Mouse (Mus musculus): ENCODE data around the gene Higd1b.

Gene Higd1b

GRCm38 (mm10) chr11:102835549-102835948 lies at the start of gene Higd1b:
Gene Higd1b, plus strand, starts transcription at chr11:102835849.
- no peak for DNase-seq

DNA sequence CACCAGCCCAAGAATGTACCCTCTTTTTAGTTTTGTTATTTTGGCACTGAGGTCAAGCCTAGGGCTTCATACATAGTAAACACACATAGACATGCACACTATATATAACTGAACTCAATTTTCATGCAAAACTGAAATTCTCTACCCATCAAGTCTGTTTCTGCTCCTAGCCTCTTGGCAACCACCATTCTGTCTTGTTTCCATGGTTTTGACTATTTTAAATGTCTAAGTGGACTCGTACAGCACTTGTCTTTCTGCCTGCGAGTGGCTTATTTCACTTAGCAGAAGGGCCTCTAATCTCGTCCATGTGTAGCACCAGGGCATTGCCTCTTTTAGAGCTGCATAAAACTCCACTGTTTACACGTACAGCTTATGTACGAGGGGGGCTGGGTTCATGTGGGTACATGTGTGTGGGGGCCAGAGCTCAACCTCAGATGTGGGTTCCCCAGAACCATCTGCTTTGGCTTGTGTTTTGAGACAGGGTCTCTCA lies 47.9 kb upstream of the Higd1b start:
- no peak for DNase-seq

- DNase-seq = no peak
These were observed 43.8 kb upstream of the Higd1b start for GRCm38 (mm10) chr11:102791682-102792445.

GRCm38 (mm10) chr11:102794157-102794556 lies 41.5 kb upstream of the Higd1b start:
- no peak for DNase-seq

GRCm38 (mm10) chr11:102803453-102803852 lies 32.2 kb upstream of the Higd1b start:
- DNase-seq = no peak

DNA sequence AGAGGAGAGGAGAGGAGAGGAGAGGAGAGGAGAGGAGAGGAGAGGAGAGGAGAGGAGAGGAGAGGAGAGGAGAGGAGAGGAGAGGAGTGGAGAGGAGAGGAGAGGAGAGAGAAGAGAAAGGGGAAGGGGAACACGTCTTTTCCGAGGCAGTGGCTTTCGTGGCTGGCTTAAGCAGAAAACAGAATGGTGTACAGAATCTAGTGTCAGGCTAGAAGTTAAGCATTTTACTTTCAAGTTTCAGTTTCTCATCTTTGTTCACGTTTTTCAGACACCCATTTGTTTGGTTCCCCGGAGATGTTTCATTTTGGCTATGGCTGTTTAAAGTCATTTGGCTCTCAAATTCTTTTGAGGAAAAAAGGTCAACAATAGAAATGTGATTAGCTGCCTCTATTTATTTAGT lies 27.4 kb upstream of the Higd1b start:
- DNase-seq = no peak

- no peak for DNase-seq
These were observed 24.7 kb upstream of the Higd1b start for GRCm38 (mm10) chr11:102810721-102811485.

DNA sequence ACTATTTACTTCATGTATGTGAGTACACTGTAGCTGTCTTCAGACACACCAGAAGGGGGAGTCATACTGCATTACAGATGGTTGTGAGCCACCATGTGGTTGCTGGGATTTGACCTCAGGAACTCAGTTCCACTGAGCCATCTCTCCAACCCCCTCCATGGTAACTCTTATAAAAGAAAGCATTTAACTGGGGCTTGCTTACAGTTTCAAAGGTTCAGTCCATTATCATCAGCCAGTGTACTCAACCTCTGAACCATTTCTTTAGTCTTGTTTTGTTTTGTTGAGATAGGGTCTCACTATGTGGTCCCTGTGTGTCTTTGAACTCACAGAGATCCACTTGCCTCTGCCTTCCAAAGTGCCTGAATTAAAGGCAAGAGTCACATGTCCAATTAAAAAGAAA lies 20.8 kb upstream of the Higd1b start:
- DNase-seq = no peak

GRCm38 (mm10) chr11:102818121-102819020 lies 17.3 kb upstream of the Higd1b start:
- DNase-seq = peak; percentile 11 to 14

DNA sequence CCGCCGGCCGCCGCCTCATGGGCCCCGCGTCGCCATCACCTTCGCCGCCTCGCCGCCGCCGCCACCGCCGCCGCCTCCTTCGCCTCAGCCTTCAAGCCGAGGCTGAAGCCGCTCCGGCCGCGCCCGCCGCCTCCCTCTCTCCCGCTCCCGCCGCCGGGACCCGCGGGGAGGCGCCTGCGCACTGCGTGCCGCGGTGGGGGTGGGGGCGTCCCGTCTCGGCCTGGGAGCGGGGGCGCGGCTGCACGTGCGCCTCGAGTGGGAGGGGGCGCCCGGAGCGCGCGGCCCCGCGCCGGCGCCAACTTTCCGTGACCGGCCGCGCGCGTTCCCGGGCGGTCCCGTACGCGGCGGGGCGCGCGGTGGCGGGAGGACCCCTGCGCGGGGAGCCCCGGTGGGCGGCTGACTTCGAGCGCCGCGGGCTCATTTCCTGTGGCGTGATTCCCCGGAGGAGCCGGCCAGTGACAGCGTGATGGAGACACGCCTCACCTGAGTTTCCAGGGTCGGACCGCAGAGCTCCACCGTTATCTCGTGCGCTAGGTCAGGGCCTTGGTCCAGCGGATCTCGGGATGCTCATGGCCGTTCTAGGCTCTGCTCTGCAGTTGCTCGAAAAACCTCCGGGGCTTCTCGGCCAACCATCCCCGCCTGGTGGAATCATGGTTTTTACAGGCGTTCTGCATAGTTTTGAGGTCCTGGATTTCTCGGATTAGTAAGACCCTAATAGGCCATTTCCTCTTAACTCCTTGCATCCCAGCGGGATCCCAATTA lies 16.4 kb upstream of the Higd1b start, which contains the start of gene Gjc1:
TSS of gene Gjc1 (minus strand) at position 680 of the 762 bp plus-strand sequence.
- peak; percentile 25 to 53 for DNase-seq

- peak in 1 of 2 experiments; percentile 2 for DNase-seq
These were observed 15.8 kb upstream of the Higd1b start for GRCm38 (mm10) chr11:102819783-102820385.

- DNase-seq = no peak
These were observed 15.2 kb upstream of the Higd1b start for GRCm38 (mm10) chr11:102820432-102820831.

DNA sequence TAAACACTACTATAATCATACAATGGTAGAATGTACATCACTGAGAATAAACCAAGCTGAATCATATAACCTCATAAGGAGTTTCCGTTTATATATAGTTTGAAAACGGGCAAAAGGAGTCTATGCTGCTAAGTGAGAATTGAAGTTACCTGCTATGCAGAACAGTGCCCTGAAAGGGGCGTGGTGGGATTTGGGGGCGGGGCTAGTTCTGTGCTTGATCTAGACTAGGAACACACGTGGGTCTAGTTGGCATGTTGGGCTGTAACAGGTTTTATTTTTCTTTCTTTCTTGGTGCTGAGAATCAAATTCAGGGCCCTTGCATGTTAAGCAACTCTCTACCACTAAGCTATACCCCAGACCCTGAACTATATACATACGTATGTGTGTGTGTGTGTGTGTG lies 14.4 kb upstream of the Higd1b start:
- peak; percentile 8 to 25 for DNase-seq

DNA sequence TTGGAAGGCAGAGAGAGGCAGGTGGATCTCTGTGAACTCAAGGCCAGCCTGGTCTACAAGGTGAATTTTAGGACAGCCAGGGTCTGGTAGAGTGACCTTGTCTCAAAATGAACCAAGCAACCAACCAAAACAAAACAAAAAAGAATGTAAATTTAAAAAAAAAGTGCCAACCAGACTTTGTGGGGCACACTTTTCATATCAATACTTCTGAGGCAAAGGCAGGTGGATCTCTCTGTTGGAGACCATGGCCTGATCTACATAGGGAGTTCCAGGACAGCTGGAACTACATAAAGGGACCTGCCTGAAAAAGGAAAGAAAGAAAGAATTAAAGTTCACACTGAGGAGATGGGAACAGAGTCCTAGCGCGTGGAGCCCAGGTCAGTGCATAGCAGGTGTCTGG lies 9.2 kb upstream of the Higd1b start:
- no peak for DNase-seq

- DNase-seq = no peak
These were observed 8.6 kb upstream of the Higd1b start for GRCm38 (mm10) chr11:102827097-102827496.

GRCm38 (mm10) chr11:102830276-102830675 lies 5.4 kb upstream of the Higd1b start:
- DNase-seq = no peak

GRCm38 (mm10) chr11:102832700-102833297 lies 2.9 kb upstream of the Higd1b start:
- DNase-seq = no peak

DNA sequence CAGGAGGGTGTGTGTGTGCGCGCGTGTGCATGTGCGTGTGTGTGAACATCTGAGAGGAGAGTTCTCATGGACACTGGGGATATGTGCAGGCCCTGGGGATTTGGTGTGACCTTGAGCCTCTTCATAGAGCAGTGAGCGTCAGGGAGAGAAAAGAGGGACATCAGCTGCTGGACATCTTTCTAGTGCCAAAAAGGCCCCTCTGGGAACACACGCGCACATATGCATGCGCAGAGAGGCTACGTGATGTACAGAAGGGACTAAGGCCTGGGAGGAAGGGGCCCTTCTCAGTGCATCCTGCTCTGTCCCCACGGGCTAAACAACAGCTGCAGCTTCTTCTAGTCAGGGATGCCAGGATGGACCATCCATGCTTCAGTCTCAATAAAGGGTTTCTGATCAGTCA lies 1.4 kb upstream of the Higd1b start:
- DNase-seq = no peak

DNA sequence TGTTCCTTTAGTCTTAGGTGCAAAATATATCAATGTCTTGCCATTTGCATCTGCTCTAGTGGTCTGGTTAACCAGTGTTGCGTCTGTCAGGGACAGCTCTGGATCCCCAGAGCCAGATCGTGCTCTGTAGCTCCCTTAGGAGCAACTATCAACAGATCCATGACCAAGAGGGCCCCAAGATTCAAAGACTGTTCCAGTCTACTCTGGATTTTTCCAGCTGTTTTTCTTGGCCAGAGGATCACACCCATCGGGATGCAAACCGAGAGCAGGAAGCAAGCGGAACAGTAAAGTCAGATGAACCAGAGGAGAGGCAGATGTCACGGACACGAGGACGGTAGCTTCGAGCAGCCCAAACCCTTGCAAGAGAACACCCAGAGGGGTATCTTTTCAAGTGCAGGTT lies 497 bp downstream of the Higd1b start:
- no peak for DNase-seq

- no peak for DNase-seq
These were observed 1.7 kb downstream of the Higd1b start for GRCm38 (mm10) chr11:102837385-102837784.

DNA sequence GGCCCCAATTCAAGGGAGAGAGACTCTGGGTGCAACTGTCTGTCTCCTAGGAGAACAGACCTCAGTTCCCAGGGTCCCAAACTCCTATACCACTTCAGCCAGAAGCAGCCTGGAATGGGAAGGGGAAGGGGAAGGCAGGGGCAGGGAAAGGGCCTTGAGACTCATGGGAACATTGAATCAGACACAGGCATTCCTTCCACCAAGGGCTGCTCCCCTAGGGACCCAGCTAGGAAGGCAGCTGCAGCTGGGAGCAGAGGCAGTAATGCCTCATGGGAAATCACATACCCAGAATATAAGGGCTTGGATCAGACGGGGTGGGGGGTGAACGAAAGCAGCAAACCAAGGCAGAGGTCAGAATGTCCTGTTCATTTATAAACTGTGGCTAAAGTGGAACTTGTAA lies 2.5 kb downstream of the Higd1b start:
- DNase-seq = no peak

Measured in thymus, postnatal 36 days (tissue).